Mouse (Mus musculus) thymus, adult 2 months (tissue): ENCODE data around the gene Dpf1.

Source experiments
- CTCF ChIP-seq: fragments of 200-500 bp; IDR thresholded peaks from 2 replicates; pipeline ENCODE4 v1.5.1; 2012; ENCODE audit warnings: mild to moderate bottlenecking, control low read depth, low read length, moderate library complexity, borderline replicate concordance; ENCODE audit not compliant: control insufficient read depth, poor library complexity, insufficient read depth; ENCODE audit errors: extremely low read depth
- POLR2A ChIP-seq: fragments of 200-500 bp; IDR thresholded peaks from 2 replicates; pipeline ENCODE4 v1.6.1; 2012; ENCODE audit warnings: mild to moderate bottlenecking, low read length, control low read depth, moderate library complexity; ENCODE audit not compliant: control insufficient read depth, poor library complexity, insufficient read depth; ENCODE audit errors: extremely low read depth

DNA sequence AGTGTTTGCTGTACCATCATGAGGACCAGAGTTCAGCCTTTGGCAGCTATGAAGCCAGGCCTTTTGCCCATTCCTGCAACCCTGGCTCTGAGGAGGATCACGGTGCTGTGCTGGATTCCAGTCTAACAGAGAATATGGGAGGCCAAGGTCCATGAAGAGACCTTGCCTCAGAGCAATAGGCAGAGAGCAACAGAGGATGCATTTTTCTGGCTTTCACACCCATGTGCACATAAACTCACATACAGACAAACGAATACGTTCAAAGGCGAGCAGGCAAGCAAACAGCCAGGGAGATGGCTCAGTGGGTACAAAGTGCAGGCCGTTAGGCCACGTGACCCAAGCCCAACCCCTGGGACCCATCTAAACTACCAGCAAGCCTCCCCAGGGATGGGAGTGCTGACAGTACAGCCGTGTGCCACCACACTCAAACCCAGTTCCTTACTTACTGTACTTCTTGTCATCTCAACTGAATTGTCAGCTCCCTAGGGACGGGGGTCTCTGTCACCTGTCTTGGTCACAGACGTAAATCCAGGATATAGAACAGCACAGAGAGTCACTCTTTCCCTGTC is 34.7 kb downstream of the Dpf1 start:
- TF ChIP-seq POLR2A (no peak), CTCF (no peak)
